Mouse (Mus musculus): ENCODE measurements around the gene Npas2. TPM values are rescaled to one million over a fixed set of nuclear protein-coding genes. Genes with fewer than 3 reads are reported as not detected.

Gene Npas2
- polyA plus RNA-seq, 1 experiment from 2014 or later, result 0.06 TPM

- Histone ChIP-seq H3K27me3 (replicated peaks) (no peaks in the 10 kb centered on the region), H3K9ac (no peak overlapping the region), H3K4me2 (no peak overlapping the region), H3K4me1 (peaks cover 67% of the 10 kb centered on the region), H3K27ac (peak overlapping the region; percentile 13; the same call in 1 of the 2 replicates), H3K9me3 (replicated peaks) (no peaks in the 10 kb centered on the region), H3K4me3 (no peak overlapping the region), H3K36me3 (peaks cover 22% of the 10 kb centered on the region; the same call in 1 of the 2 replicates)
- 48% methylated on average over 11 of the region's 11 CpGs for WGBS (ENCODE audit: insufficient replicate concordance)
- peak; percentile 36 for ATAC-seq
These were observed 195.8 kb downstream of the Npas2 start for GRCm38 (mm10) chr1:39389338-39389737.

- Histone ChIP-seq H3K27me3 (replicated peaks) (no peaks in the 10 kb centered on the region), H3K36me3 (peaks cover 15% of the 10 kb centered on the region; the same call in 1 of the 2 replicates), H3K4me3 (no peak overlapping the region), H3K9ac (no peak overlapping the region), H3K4me1 (peaks cover 90% of the 10 kb centered on the region), H3K9me3 (replicated peaks) (no peaks in the 10 kb centered on the region), H3K27ac (no peak overlapping the region), H3K4me2 (no peak overlapping the region)
- no peak for ATAC-seq
- WGBS (ENCODE audit: insufficient replicate concordance), result 83% methylated on average over 6 of the region's 6 CpGs
These were observed 198.1 kb downstream of the Npas2 start for GRCm38 (mm10) chr1:39391652-39392051.

GRCm38 (mm10) chr1:39392189-39392588 is 198.7 kb downstream of the Npas2 start:
- Histone ChIP-seq H3K4me2 (no peak overlapping the region), H3K36me3 (peaks cover 20% of the 10 kb centered on the region), H3K9me3 (replicated peaks) (peaks cover 1% of the 10 kb centered on the region; the same call in 1 of the 2 replicates), H3K4me3 (no peak overlapping the region), H3K4me1 (peaks cover 88% of the 10 kb centered on the region), H3K27ac (no peak overlapping the region), H3K9ac (no peak overlapping the region), H3K27me3 (replicated peaks) (no peaks in the 10 kb centered on the region)
- ATAC-seq, result no peak
- 60% methylated on average over 3 of the region's 3 CpGs for WGBS (ENCODE audit: insufficient replicate concordance)

- Histone ChIP-seq H3K27ac (peak overlapping the region; percentile 78), H3K4me1 (peaks cover 81% of the 10 kb centered on the region), H3K36me3 (peaks cover 32% of the 10 kb centered on the region), H3K9me3 (replicated peaks) (peaks cover 4% of the 10 kb centered on the region; the same call in 1 of the 2 replicates), H3K4me2 (peak overlapping the region; percentile 56), H3K9ac (peak overlapping the region; percentile 50; the same call in 1 of the 2 replicates), H3K27me3 (replicated peaks) (no peaks in the 10 kb centered on the region), H3K4me3 (0 out of 2 replicates have a peak overlapping the region, but pooled peaks have one; percentile 5)
- ATAC-seq, result peak; percentile 77
- WGBS (ENCODE audit: insufficient replicate concordance), result 29% methylated on average over 8 of the region's 8 CpGs
These were observed 199.8 kb downstream of the Npas2 start for GRCm38 (mm10) chr1:39393217-39393867.

- Histone ChIP-seq H3K36me3 (peaks cover 30% of the 10 kb centered on the region), H3K9ac (peak overlapping the region; percentile 50), H3K4me3 (no peak overlapping the region), H3K4me1 (peaks cover 81% of the 10 kb centered on the region), H3K27ac (peak overlapping the region; percentile 78), H3K4me2 (peak overlapping the region; percentile 56; the same call in 1 of the 2 replicates), H3K9me3 (replicated peaks) (peaks cover 4% of the 10 kb centered on the region; the same call in 1 of the 2 replicates), H3K27me3 (replicated peaks) (no peaks in the 10 kb centered on the region)
- no peak for ATAC-seq
- 68% methylated on average over 10 of the region's 10 CpGs for whole genome bisulfite sequencing (ENCODE audit: insufficient replicate concordance)
These were observed 200.6 kb downstream of the Npas2 start for GRCm38 (mm10) chr1:39394096-39394495.

- no peak overlapping the region; the same call in 1 of the 2 replicates for H3K27ac ChIP-seq
- no peak for ATAC-seq
- no peak overlapping the region for H3K4me2 ChIP-seq
- H3K27me3 ChIP-seq (replicated peaks), result no peaks in the 10 kb centered on the region
- H3K4me3 ChIP-seq, result no peak overlapping the region
- peaks cover 4% of the 10 kb centered on the region; the same call in 1 of the 2 replicates for H3K9me3 ChIP-seq (replicated peaks)
- H3K36me3 ChIP-seq, result peaks cover 30% of the 10 kb centered on the region
- WGBS (ENCODE audit: insufficient replicate concordance), result 84% methylated on average over 3 of the region's 3 CpGs
- H3K4me1 ChIP-seq, result peaks cover 80% of the 10 kb centered on the region
- no peak overlapping the region for H3K9ac ChIP-seq
These were observed 201.1 kb downstream of the Npas2 start for GRCm38 (mm10) chr1:39394650-39395049.

GRCm38 (mm10) chr1:39396347-39396746 is 202.8 kb downstream of the Npas2 start:
- peak overlapping the region; percentile 48; the same call in 1 of the 2 replicates for H3K27ac ChIP-seq
- no peak overlapping the region for H3K4me3 ChIP-seq
- H3K4me2 ChIP-seq, result no peak overlapping the region
- H3K9ac ChIP-seq, result peak overlapping the region; percentile 3
- no peaks in the 10 kb centered on the region for H3K27me3 ChIP-seq (replicated peaks)
- WGBS (ENCODE audit: insufficient replicate concordance), result 27% methylated on average over 4 of the region's 4 CpGs
- ATAC-seq, result peak; percentile 60
- peaks cover 30% of the 10 kb centered on the region for H3K36me3 ChIP-seq
- H3K9me3 ChIP-seq (replicated peaks), result peaks cover 4% of the 10 kb centered on the region; the same call in 1 of the 2 replicates
- peaks cover 75% of the 10 kb centered on the region for H3K4me1 ChIP-seq

- Histone ChIP-seq H3K9me3 (replicated peaks) (peaks cover 4% of the 10 kb centered on the region; the same call in 1 of the 2 replicates), H3K27ac (no peak overlapping the region), H3K4me1 (peaks cover 58% of the 10 kb centered on the region), H3K27me3 (replicated peaks) (no peaks in the 10 kb centered on the region), H3K4me2 (no peak overlapping the region), H3K9ac (no peak overlapping the region), H3K4me3 (no peak overlapping the region), H3K36me3 (peaks cover 32% of the 10 kb centered on the region)
- 60% methylated on average over 6 of the region's 6 CpGs for WGBS (ENCODE audit: insufficient replicate concordance)
- no peak for ATAC-seq
These were observed 204.8 kb downstream of the Npas2 start for GRCm38 (mm10) chr1:39398284-39398683.

- Histone ChIP-seq H3K9me3 (replicated peaks) (peaks cover 4% of the 10 kb centered on the region; the same call in 1 of the 2 replicates), H3K36me3 (peaks cover 29% of the 10 kb centered on the region), H3K9ac (no peak overlapping the region), H3K27ac (no peak overlapping the region), H3K4me3 (no peak overlapping the region), H3K27me3 (replicated peaks) (no peaks in the 10 kb centered on the region), H3K4me2 (no peak overlapping the region), H3K4me1 (peaks cover 57% of the 10 kb centered on the region)
- no peak for ATAC-seq
- 78% methylated on average over 4 of the region's 4 CpGs for WGBS (ENCODE audit: insufficient replicate concordance)
These were observed 205.7 kb downstream of the Npas2 start for GRCm38 (mm10) chr1:39399228-39399627.

GRCm38 (mm10) chr1:39400173-39400572 is 206.6 kb downstream of the Npas2 start:
- 71% methylated on average over 3 of the region's 3 CpGs for WGBS (ENCODE audit: insufficient replicate concordance)
- H3K9ac ChIP-seq, result no peak overlapping the region
- H3K4me3 ChIP-seq, result no peak overlapping the region
- H3K36me3 ChIP-seq, result peaks cover 29% of the 10 kb centered on the region
- H3K27me3 ChIP-seq (replicated peaks), result no peaks in the 10 kb centered on the region
- peaks cover 4% of the 10 kb centered on the region; the same call in 1 of the 2 replicates for H3K9me3 ChIP-seq (replicated peaks)
- H3K4me2 ChIP-seq, result no peak overlapping the region
- H3K4me1 ChIP-seq, result peaks cover 48% of the 10 kb centered on the region
- no peak overlapping the region for H3K27ac ChIP-seq
- ATAC-seq, result no peak

- H3K9me3 ChIP-seq (replicated peaks), result no peaks in the 10 kb centered on the region
- WGBS (ENCODE audit: insufficient replicate concordance), result 77% methylated on average over 4 of the region's 4 CpGs
- H3K36me3 ChIP-seq, result peaks cover 5% of the 10 kb centered on the region
- H3K27ac ChIP-seq, result no peak overlapping the region
- no peak overlapping the region for H3K9ac ChIP-seq
- no peak for ATAC-seq
- no peak overlapping the region for H3K4me2 ChIP-seq
- H3K4me1 ChIP-seq, result peaks cover 19% of the 10 kb centered on the region
- H3K4me3 ChIP-seq, result no peak overlapping the region
- H3K27me3 ChIP-seq (replicated peaks), result no peaks in the 10 kb centered on the region
These were observed 213.6 kb downstream of the Npas2 start for GRCm38 (mm10) chr1:39407108-39407507.

- Histone ChIP-seq H3K9me3 (replicated peaks) (no peaks in the 10 kb centered on the region), H3K27ac (no peak overlapping the region), H3K27me3 (replicated peaks) (no peaks in the 10 kb centered on the region), H3K4me3 (no peak overlapping the region), H3K4me1 (peaks cover 19% of the 10 kb centered on the region), H3K9ac (no peak overlapping the region), H3K4me2 (no peak overlapping the region), H3K36me3 (no peaks in the 10 kb centered on the region)
- WGBS (ENCODE audit: insufficient replicate concordance), result 81% methylated on average over 6 of the region's 6 CpGs
- no peak for ATAC-seq
These were observed 214.6 kb downstream of the Npas2 start for GRCm38 (mm10) chr1:39408123-39408522.

All from liver, embryonic 12.5 days (tissue).